Mouse (Mus musculus) limb, embryonic 15.5 days (tissue): ENCODE data around the gene Creb1. TPM values are rescaled to one million over a fixed set of nuclear protein-coding genes. Genes with fewer than 3 reads are reported as not detected.
"Not testable (repeated sequence)": the region's sequence is repeated elsewhere in the genome, so short reads cannot be mapped to it uniquely, and the experiment has no call there.

Experiments used
- ATAC-seq: fragments of 200-750 bp; cut with Nextera tagmentation; 2 replicates; pipeline ENCODE4 v1.8.0; 2017; ENCODE audit warnings: low read depth, moderate TSS enrichment; ENCODE audit not compliant: insufficient number of reproducible peaks, low FRiP score, low TSS enrichment
- H3K27ac ChIP-seq: fragments of 300-500 bp; sonication (generic); 2 replicates; pipeline ENCODE4 v1.5.1; 2015; ENCODE audit warnings: moderate library complexity, mild to moderate bottlenecking, inconsistent platforms
- H3K27me3 ChIP-seq: fragments of 300-500 bp; sonication (generic); 2 replicates; pipeline ENCODE4 v1.6.1; 2015; ENCODE audit warnings: inconsistent platforms
- H3K36me3 ChIP-seq: fragments of 300-500 bp; sonication (generic); 2 replicates; pipeline ENCODE4 v1.6.1; 2015; ENCODE audit warnings: inconsistent platforms
- H3K4me1 ChIP-seq: fragments of 300-500 bp; sonication (generic); 2 replicates; pipeline ENCODE4 v1.6.1; 2015; ENCODE audit warnings: inconsistent platforms
- H3K4me2 ChIP-seq: fragments of 300-500 bp; sonication (generic); 2 replicates; pipeline ENCODE4 v1.6.1; 2015; ENCODE audit warnings: mild to moderate bottlenecking, inconsistent platforms
- H3K4me3 ChIP-seq: fragments of 300-500 bp; sonication (generic); 2 replicates; pipeline ENCODE4 v1.5.1; 2015; ENCODE audit warnings: mild to moderate bottlenecking, inconsistent platforms
- H3K9ac ChIP-seq: fragments of 300-500 bp; sonication (generic); 2 replicates; pipeline ENCODE4 v1.6.1; 2015; ENCODE audit warnings: inconsistent platforms
- H3K9me3 ChIP-seq: fragments of 300-500 bp; sonication (generic); 2 replicates; pipeline ENCODE4 v1.6.1; 2016; ENCODE audit warnings: inconsistent platforms
- WGBS: fragments of 180-500 bp; shearing (Covaris S2); methylation state at CpG from one replicate; pipeline ENCODE4 v1.1.7; 2015; 5-methylcytosine and 5-hydroxymethylcytosine counted together
- polyA plus RNA-seq: library from polyadenylated mRNA; unstranded; fragments of >200 nt; fragmentation: Nextera tagmentation; extraction: Ambion mirVana; gene quantifications from 2 replicates; pipeline ENCODE4 v1.2.1, GENCODE M21; 2015

Creb1 gene
- polyA plus RNA-seq, 1 experiment from 2014 or later, result 30.5 TPM

DNA sequence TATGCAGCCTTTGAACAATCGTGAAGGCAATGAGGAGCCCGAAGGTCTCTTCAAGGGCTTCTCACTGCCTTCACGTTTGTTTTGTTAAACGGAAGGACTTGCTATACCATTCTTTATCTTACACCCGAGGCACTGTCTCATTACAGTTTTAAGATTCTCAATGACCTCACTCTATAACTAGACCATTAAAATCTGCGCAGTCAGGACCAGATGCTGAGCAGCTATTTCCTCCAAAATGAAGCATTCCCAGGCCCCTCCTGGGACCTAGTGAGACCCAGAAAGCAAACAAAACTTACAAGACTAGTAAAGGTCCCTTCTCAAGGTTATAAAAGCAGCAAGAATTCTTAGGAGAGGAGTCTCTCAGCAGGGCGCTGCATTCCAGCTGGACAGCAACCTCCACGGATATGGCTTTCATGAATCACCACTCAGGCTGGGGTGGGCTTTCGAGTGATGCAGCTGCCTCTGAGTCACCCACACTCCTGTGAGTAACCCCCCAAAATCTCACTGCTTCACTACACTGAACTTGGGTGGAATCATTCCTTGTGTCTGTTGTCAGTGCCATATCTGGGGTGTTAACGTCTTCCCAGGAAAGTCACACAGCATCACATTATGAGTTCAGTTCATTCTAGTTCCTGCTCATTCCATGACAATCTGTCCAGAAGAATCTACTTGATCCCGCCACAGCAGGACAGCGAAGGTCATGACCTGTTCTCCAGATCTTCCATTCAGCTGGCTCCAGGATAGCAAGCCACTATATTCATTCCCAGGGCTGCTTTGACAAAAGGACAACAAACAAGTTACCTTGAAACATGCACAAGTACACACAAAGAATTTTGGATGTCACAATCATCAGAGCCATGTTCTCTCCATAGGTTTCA is 91.4 kb downstream of the Creb1 start:
- H3K9me3 ChIP-seq, result no peaks in the 10 kb centered on the region
- H3K4me1 ChIP-seq, result peaks cover 14% of the 10 kb centered on the region
- 41% methylated on average over 12 of the region's 12 CpGs for WGBS
- no peaks in the 10 kb centered on the region for H3K36me3 ChIP-seq
- H3K4me2 ChIP-seq, result no peak overlapping the region
- H3K4me3 ChIP-seq, result no peak overlapping the region
- H3K9ac ChIP-seq, result no peak overlapping the region
- no peak overlapping the region for H3K27ac ChIP-seq
- H3K27me3 ChIP-seq, result no peaks in the 10 kb centered on the region
- ATAC-seq, result no peak

DNA sequence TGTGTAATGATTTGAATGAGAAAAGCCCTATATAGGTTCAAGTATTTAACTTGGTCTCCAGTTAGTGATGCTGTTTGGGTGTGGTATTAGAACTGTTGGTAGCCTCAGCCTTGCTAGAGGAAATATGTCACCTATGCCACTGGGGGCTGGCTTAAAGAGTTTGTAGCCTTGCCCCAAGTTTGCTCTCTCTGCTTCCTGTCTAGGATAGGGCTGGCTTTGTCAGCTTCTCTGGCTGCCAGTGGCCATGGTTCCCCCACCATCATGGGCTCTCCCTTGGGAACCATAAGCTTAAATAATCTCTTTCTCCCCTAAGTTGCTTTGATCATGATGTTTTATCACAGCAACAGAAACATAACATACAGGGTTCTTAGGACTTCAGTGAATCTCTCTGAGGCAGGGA is 92.8 kb downstream of the Creb1 start:
- no peak overlapping the region for H3K4me3 ChIP-seq
- H3K4me2 ChIP-seq, result no peak overlapping the region
- no peak for ATAC-seq
- H3K4me1 ChIP-seq, result peaks cover 11% of the 10 kb centered on the region
- H3K27me3 ChIP-seq, result no peaks in the 10 kb centered on the region
- H3K9me3 ChIP-seq, result no peaks in the 10 kb centered on the region
- no peak overlapping the region for H3K9ac ChIP-seq
- H3K27ac ChIP-seq, result no peak overlapping the region
- H3K36me3 ChIP-seq, result no peaks in the 10 kb centered on the region

DNA sequence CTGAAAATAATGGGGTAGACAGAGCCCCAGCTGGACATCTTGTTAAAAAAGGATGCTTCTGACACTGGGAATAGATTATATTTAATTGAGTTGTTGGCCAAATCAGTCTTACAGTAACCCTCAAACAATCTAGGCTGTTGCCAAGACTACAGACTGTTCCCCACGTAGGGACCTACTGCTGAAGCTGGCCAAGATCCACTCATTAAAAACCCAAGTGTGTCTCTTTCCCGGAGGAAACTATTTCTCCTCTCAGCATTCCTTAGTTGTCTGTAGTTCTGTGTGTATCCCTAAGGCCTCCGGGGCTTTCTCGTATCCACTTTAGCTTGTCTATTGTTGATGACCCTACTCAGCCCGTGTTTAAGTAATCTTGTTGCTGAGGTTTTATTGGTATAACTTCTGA is 99.1 kb downstream of the Creb1 start:
- Histone ChIP-seq H3K9ac (no peak overlapping the region), H3K27ac (no peak overlapping the region), H3K36me3 (no peaks in the 10 kb centered on the region), H3K4me3 (no peak overlapping the region), H3K4me1 (no peaks in the 10 kb centered on the region), H3K27me3 (no peaks in the 10 kb centered on the region), H3K4me2 (no peak overlapping the region), H3K9me3 (no peaks in the 10 kb centered on the region)
- WGBS, result 62% methylated on average over 5 of the region's 5 CpGs
- ATAC-seq, result no peak

DNA sequence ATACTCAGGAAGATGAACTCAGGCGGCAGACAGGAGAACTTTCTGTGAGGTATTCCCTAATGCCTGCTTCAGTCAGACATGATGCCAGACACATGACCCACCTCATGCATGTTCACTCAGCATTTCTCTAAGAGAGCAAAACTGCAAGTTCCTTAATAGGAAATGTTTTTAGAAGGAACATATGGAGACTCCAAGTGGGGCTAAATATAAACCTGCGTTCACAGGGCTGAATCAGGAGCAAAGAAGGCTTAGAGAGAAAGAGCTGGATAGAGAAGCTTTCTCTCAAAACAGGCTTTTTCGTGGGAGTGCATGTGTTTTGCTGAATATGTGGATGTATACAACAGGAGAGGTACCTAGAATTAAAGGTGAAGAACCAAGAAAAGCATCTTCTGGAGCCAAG is 100.8 kb downstream of the Creb1 start:
- no peaks in the 10 kb centered on the region for H3K4me1 ChIP-seq
- no peak for ATAC-seq
- no peak overlapping the region for H3K4me2 ChIP-seq
- no peaks in the 10 kb centered on the region for H3K36me3 ChIP-seq
- H3K27ac ChIP-seq, result no peak overlapping the region
- H3K9ac ChIP-seq, result no peak overlapping the region
- 72% methylated on average over 3 of the region's 3 CpGs for WGBS
- no peaks in the 10 kb centered on the region for H3K9me3 ChIP-seq
- no peak overlapping the region for H3K4me3 ChIP-seq
- H3K27me3 ChIP-seq, result no peaks in the 10 kb centered on the region

DNA sequence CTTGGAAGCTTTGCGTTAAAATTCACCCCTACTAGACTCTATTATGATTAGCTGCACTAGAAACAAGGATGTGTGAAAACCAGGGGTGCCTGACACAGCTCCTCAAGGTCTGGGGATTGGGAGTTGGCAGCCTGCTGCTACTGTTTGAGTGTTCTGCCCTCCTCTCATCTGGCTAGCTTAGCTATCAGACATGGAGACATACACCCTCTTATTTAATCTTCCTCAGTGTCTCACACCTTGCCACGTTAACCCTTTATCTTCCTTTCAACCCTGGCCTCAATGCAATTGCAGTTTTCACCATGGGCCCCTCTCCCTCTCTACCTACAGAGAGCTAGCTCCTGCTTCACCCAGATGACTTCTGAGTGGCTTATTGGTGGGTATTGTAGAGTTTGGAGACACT is 103.2 kb downstream of the Creb1 start:
- Histone ChIP-seq H3K4me2 (no peak overlapping the region), H3K9me3 (no peaks in the 10 kb centered on the region), H3K4me1 (no peaks in the 10 kb centered on the region), H3K36me3 (no peaks in the 10 kb centered on the region), H3K27ac (no peak overlapping the region), H3K4me3 (no peak overlapping the region), H3K9ac (no peak overlapping the region), H3K27me3 (no peaks in the 10 kb centered on the region)
- 57% methylated on average over 2 of the region's 2 CpGs for WGBS
- no peak for ATAC-seq

DNA sequence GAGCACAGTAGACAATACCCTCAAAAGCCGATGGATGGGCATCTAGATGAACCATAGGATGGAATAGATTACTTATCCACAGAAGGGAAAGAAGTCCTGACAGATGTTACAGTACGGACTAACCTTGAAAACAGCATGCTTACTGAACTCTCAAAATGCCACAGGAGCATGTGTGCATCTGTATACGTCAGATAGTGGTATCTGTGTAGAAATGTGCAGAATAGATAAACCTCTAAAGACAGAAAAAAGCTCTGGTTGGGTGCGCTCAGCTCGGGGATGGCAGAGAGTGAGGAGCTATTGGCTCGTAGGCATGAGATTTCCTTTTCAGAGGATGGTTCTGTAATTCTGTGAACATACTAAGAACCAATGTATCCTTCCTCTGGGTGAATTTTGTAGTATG is 106.8 kb downstream of the Creb1 start:
- no peak for ATAC-seq
- Histone ChIP-seq H3K9me3 (no peaks in the 10 kb centered on the region), H3K36me3 (no peaks in the 10 kb centered on the region), H3K4me2 (no peak overlapping the region), H3K4me3 (no peak overlapping the region), H3K27ac (no peak overlapping the region), H3K4me1 (no peaks in the 10 kb centered on the region), H3K27me3 (no peaks in the 10 kb centered on the region), H3K9ac (no peak overlapping the region)
- 90% methylated on average over 6 of the region's 6 CpGs for WGBS

DNA sequence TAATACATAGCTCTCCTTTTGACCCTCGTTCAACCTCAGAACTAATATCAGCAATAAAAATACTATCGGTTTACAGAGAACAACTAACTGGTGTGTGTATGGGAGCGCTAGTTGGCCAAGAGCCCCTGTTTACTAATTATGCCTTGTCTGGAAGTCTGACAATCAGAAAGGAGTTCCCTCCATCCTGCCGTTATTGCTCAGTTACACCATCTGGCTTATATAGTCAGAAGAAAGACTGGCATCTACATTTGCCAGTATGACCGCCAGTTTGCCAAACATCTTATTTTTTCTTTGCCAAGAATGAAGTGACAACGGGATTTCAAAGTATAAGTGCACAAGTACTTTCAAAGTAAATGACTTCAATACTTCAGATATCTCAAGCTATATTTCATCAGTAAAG is 108.6 kb downstream of the Creb1 start:
- Histone ChIP-seq H3K4me2 (no peak overlapping the region), H3K27ac (no peak overlapping the region), H3K9me3 (no peaks in the 10 kb centered on the region), H3K27me3 (no peaks in the 10 kb centered on the region), H3K4me1 (no peaks in the 10 kb centered on the region), H3K36me3 (no peaks in the 10 kb centered on the region), H3K9ac (no peak overlapping the region), H3K4me3 (no peak overlapping the region)
- no peak for ATAC-seq
- WGBS, result 77% methylated on average over 6 of the region's 6 CpGs

DNA sequence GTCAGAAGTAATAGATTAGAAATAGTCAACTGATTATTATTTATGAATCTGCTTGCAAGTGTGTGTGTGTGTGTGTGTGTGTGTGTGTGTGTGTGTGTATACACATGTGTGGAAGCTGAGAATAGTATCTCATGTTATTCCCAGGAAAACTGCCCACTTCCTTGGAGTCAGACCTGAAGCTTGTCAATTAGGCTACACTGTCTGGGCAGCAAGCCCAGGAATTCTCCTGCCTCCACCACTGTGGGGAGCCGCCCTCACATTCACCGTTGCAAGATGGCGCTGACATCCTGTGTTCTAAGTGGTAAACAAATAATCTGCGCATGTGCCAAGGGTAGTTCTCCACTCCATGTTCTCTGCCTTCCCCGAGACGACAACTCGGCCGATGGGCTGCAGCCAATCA is 110.1 kb downstream of the Creb1 start:
- not testable (repeated sequence) for H3K27me3 ChIP-seq, H3K9me3 ChIP-seq, H3K9ac ChIP-seq, H3K27ac ChIP-seq, H3K4me3 ChIP-seq, H3K4me2 ChIP-seq, H3K4me1 ChIP-seq, ATAC-seq, H3K36me3 ChIP-seq
- WGBS, result 94% methylated on average over 8 of the region's 8 CpGs

DNA sequence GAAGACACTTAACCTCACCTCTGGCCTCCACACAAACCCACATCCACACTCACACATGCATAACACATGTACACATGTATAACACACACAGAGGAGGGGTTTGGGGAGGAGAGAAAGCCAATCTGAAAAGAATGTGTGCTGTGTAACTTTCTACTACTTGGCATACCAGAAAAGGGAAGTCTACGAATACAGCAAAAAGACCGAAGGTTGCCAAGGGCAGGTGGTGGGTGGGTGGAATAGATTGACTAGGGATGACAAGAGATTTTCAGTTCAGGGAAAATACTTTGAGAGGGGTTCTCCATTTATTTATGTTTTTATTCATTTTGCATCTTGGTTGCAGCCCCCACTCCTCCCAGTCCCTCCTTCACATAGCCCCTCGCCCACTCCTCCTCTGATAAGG is 112.1 kb downstream of the Creb1 start:
- 86% methylated on average over 3 of the region's 3 CpGs for WGBS
- Histone ChIP-seq H3K36me3 (no peaks in the 10 kb centered on the region), H3K4me3 (no peak overlapping the region), H3K4me2 (no peak overlapping the region), H3K27ac (no peak overlapping the region), H3K9me3 (no peaks in the 10 kb centered on the region), H3K27me3 (no peaks in the 10 kb centered on the region), H3K9ac (no peak overlapping the region), H3K4me1 (0 out of 2 replicates have a peak, but pooled peaks cover 2% of the 10 kb centered on the region)
- no peak for ATAC-seq

DNA sequence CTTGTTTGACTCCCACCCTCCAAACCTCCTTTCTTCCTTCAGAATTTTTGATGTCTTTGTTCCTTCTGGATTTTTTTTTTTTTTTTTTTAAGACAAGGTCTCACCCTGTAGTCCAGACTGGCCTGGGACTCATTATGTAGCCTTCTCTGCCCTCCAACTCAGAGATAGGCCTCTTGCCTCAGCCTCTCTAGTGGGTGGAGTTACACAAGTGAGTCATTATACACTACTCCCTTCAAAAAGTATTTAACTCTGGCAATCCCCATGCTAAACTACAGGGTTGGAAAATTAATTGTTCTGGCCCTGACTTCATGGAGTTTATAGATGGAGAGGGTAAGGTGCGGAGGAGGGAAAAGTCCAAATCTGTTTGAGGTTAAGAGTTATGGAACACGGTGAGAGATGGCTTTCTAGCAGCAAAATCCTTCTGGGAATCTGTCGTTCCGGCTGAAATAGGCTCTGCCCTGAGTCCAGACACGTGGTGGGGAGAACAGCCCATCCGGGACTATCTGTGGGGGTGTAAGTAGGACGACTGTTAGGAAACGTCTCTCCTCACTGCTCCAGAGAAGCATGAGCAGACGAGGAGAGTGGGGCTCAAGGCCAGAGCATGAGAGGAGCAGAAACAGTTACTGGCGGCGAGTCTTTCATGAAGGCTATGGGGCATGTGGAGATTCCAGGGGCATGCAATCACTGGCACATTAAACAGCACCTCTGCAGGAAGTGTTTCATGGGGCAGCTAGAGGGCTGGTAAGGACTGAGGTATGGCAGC is 117.1 kb downstream of the Creb1 start:
- Histone ChIP-seq H3K4me3 (no peak overlapping the region), H3K9me3 (no peaks in the 10 kb centered on the region), H3K27me3 (no peaks in the 10 kb centered on the region), H3K4me2 (no peak overlapping the region), H3K27ac (0 out of 2 replicates have a peak overlapping the region, but pooled peaks have one; percentile 24), H3K9ac (no peak overlapping the region), H3K36me3 (no peaks in the 10 kb centered on the region), H3K4me1 (0 out of 2 replicates have a peak, but pooled peaks cover 2% of the 10 kb centered on the region)
- 49% methylated on average over 11 of the region's 11 CpGs for WGBS
- peak; percentile 30; the same call in 1 of the 2 replicates for ATAC-seq

DNA sequence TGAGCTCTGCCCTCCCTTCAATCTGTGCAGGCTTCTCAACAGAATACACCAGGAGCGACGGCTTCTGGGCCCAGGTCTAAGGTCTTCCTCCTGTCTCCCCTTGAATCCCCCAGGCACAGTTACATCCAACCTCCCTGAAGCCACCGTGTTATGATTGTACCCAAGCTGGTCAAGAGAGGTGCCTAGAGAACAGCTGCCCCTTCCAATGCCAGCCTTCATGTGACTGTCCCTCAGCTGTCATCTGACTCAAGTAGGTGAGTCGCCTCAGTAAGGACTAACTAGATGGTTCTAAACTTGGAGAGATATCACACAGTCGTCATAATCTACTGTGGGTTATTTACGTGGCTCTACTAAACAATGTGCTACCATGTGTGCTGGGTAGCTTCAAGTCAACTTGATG is 121.3 kb downstream of the Creb1 start:
- 89% methylated on average over 6 of the region's 6 CpGs for WGBS
- H3K4me1 ChIP-seq, result 0 out of 2 replicates have a peak, but pooled peaks cover 2% of the 10 kb centered on the region
- H3K36me3 ChIP-seq, result no peaks in the 10 kb centered on the region
- H3K9me3 ChIP-seq, result no peaks in the 10 kb centered on the region
- H3K4me2 ChIP-seq, result no peak overlapping the region
- no peak overlapping the region for H3K27ac ChIP-seq
- no peak overlapping the region for H3K9ac ChIP-seq
- ATAC-seq, result no peak
- no peak overlapping the region for H3K4me3 ChIP-seq
- H3K27me3 ChIP-seq, result no peaks in the 10 kb centered on the region
